Mouse (Mus musculus): ENCODE results near the gene Tgfbrap1.
"Not testable (repeated sequence)": the region's sequence is repeated elsewhere in the genome, so short reads cannot be mapped to it uniquely, and the experiment has no call there.

The Tgfbrap1 gene

DNA sequence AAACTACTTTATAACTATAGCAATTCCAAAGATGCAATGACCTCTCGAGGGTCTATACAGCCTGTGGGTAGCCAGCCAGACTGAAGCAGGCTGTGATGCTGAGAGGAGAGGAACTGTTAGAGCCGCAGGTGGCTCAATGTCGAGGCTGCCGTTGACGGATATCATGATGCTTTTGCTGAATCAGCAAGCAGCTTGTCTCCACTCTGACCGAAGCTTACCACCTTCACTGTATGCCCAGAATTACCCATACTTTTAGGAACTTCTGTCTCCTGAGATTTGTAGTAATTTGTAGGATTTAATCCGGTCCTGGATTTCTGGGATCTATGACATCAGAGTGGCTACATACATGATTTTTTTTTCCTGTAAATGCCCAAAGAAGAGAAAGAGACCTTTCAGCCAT is 62.4 kb downstream of the Tgfbrap1 start:
- DNase-seq (ENCODE audit: low read depth in 1 of 2, low spot score in 2 of 2), result no peak

- DNase-seq (ENCODE audit: low read depth in 1 of 2, low spot score in 2 of 2), result not testable (repeated sequence)
Measured at GRCm38 (mm10) chr1:43015153-43015685, 83.2 kb downstream of the Tgfbrap1 start.

- DNase-seq (ENCODE audit: low read depth in 1 of 2, low spot score in 2 of 2), result no peak
Measured at GRCm38 (mm10) chr1:43010461-43010860, 88.0 kb downstream of the Tgfbrap1 start.

DNA sequence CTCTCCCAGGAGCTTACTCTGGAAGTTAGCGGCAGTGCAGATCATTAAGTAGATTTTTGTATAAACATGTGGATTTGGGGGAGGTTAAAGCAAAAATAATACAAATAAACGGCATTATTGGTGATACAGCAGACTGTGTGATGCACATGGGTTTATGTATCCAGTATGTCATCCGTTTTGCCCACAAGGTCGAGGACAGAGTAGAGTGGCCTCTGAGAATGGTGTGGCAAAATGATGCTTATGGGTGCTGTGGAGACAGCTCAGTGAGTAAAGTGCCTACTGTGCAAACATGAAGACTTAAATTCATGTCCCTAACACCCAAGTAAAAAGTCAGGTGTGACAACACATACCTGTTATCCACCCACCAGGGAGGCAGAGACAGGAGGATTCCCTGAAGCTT is 91.9 kb downstream of the Tgfbrap1 start:
- DNase-seq (ENCODE audit: low read depth in 1 of 2, low spot score in 2 of 2), result no peak

DNA sequence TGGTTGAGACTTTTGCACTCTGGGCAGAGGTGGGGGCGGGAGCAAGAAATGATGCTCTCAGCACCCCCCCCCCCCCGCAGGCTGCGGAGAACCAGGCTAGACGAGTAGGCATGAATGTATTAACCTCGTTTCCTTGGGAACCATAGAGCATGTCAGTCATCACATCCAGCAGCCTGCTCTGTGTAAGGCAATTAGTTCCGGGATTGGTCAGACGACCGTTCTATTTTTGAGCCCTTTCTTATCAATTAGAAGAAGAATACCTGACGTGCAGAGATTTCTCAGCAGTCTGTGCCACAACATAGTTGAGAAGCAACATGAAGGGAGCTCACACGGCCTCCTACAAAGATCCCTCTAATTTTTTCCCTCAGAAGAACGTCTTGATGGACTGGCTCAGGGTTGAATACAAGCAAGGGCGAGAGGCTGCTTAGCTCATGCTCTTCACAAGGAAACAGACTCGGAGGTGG is 92.4 kb downstream of the Tgfbrap1 start:
- DNase-seq (ENCODE audit: low read depth in 1 of 2, low spot score in 2 of 2), result no peak
